Mouse (Mus musculus): ENCODE measurements around the gene Creld2.
A peak's percentile ranks its signal among the peaks of the same experiment; 100 is the strongest.

Creld2 gene

GRCm38 (mm10) chr15:88868024-88868742 is 48.7 kb downstream of the Creld2 start:
- peak; percentile 56 for DNase-seq

GRCm38 (mm10) chr15:88870418-88871185 is 51.2 kb downstream of the Creld2 start:
- peak; percentile 58 for DNase-seq

GRCm38 (mm10) chr15:88874061-88874460 is 54.6 kb downstream of the Creld2 start:
- DNase-seq: peak; percentile 7

- DNase-seq: peak; percentile 9
Observed at GRCm38 (mm10) chr15:88874477-88874876, 55.0 kb downstream of the Creld2 start.

- DNase-seq: peak; percentile 77
Observed at GRCm38 (mm10) chr15:88875625-88876081, 56.2 kb downstream of the Creld2 start.

Data from kidney, postnatal 10 days (tissue).